Mouse (Mus musculus) fat pad, adult 2 months (tissue): ENCODE data around the gene Bri3bp.

Experiments used
- DNase-seq: peaks from one replicate; pipeline ENCODE4 v3.0.0-alpha.2; 2011; ENCODE audit warnings: low read depth, low spot score; ENCODE audit errors: extremely low read depth

Gene Bri3bp

DNA sequence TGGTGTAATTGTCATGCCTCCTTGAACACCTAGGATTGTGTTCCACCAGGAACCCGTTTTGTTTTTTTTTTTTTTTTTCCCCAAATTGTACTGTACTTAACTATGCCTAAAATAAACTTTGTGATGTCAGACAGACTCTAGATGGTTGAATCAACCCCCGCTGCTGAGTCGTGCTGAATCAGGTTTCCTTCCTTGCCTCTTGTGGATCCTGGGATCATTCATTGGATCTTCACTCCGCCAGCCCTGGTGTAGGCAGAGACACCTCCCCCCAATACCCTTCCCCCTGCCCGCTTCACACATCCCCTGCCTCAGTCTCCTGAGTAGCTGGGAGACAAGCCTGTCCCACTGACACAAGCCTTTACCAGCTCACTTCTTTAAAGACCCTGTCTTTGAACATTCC, 7.9 kb downstream of the Bri3bp start:
- DNase-seq, result no peak

DNA sequence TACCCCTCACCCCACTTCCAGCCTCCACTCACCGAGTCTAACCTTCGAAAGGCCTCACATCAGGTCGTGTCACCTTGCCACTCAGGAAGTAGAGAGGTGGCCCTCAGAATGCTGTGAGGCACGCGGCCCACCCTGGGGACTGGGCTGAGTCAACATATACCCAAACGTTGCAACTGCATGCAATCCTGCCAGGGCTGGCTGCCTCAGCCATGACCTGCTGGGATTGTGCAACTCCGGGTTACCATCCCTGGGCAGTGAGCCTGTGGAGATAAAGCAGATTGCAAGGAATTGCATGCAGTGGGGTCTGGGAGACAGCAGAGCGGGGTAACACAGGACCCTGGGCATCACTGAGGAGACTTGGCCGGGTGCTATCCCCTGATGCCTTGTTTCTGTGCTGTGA, 11.2 kb downstream of the Bri3bp start:
- DNase-seq, result no peak

DNA sequence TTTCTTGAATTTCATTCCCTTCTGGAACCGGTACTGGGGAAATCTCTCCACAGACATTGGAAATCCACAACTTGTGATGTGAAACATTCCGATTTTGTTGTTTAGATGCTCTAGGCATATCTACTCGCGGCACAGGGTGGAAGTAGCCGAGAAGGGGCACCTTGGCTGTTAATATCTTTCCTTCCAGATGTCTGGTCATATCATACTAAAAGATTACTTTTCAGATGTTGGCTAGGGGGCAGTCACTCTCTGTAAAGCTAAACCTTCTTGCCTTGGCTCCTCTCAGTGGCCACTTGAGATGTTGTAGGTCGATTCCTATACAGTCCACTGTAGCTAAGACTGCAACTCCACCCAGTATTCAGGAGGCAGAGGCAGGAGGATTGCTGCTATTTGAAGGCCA, 14.7 kb downstream of the Bri3bp start:
- no peak for DNase-seq

DNA sequence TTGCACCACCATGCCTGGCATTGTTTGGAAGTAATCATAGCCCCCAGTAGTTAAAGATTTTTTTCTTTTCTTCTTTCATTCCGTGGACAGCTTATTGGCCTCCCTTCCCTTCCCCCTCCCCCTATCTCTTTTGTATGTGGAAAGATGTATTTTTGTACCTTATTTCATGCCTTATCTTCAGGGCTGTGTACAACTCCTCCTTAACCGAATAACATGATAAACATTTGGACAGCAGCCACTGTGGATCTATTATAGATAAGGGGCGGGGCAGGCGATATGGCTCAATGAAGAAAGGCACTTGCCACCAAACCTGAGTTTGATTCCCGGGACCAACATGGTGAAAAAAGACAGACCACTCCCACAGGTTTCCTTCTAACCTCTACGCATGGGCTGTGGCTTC, 16.2 kb downstream of the Bri3bp start:
- no peak for DNase-seq

DNA sequence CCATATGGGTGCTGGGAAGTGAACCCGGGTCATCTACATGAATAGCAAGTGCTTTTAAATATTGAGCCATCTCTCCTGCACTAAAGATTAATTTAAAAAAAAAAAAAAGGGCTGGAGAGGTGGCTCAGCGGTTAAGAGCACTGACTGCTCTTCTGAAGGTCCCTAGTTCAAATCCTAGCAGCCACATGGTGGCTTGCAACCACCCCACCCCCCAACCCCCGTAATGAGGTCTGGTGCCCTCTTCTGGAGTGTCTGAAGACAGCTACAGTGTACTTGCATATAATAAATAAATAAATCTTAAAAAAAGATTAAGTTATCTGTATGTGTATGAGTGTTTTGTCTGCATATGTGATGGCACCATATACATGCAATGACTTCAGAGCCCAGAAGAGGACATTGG, 19.2 kb downstream of the Bri3bp start:
- no peak for DNase-seq

DNA sequence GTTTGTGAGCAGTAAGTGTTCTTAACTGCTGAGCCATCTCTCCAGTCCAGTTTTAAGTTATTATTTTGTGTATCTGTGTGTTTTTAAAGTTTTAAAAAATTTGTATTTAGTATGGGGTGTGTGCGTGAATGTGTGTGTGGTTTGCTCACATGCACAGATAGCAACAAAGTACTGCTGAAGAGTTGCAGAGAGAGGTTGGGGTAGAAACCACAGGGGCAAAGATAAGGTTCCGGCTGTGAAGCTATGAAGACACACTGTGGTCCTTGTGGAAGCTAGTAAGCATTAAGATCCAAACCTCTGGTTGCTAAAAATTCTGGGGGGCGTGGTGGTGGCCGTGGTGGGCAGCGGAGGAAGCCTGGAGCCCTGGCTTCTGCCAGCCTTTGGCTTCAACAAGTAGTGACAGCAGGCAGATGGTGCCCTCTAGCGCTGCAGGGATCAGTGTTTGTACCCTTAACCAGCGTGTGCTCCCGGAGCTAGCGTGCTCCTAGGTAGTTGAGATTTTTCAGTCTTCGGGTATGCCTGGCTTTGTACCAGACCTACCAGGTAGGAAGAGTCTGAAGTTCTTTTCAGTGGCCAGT, 20.6 kb downstream of the Bri3bp start:
- DNase-seq, result no peak

DNA sequence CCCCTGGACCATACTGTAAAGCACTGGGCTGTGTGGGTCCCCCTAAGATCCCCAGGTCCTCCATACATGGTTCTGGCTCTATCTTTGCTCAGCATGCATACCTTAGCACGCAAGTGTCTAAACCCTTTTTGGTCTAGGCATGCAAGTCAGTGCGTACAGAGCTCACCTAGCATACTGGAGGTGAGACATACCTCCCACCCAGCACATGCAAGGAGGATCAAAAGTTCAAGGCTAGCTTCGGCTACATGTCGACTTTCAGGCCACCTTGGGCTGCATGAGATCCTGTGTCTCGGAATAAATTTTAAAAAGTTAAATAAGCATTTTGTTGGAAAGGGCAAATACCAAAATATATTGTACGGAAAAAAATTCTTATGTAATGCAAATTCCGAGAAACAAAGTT, 23.8 kb downstream of the Bri3bp start:
- DNase-seq, result no peak

DNA sequence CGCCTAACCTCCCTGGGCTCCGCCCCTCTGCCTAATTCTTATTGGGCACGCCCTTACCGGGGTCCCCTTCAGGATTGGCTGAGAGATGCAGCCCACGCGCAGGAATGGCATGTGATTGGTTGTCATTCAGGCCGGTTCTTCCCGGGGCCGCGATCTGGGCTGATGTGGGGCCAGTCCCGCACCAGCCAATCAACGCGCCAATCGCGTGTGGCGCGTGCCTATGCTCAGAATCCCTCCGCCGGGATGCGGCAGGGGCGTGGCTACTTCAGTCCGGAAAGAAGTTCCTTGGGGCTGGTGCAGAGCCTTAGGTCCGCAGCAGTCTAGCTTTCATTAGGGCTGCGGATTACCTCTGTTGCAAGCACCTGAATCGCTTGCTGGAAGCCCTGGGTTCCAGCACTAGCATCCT, 24.3 kb downstream of the Bri3bp start:
- DNase-seq, result peak; percentile 67

DNA sequence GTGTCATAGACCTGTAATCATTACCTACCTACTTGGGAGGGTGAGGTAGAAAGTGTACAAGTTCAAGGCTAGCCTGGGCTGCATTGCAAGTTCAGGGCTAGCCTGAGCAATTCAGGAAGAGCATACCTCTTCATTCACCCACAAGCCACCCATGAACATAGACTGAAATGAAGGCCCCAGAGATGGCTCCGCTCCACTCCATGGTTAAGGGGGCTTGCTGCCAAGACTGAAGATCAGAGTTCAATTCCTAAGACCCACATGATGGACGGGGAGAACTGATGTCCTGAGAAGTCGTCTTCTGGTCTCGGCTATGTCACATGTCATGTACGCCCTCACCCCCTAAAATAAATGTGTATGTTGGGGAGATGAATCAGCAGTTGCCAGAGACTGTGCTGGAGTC, 25.1 kb downstream of the Bri3bp start:
- no peak for DNase-seq

DNA sequence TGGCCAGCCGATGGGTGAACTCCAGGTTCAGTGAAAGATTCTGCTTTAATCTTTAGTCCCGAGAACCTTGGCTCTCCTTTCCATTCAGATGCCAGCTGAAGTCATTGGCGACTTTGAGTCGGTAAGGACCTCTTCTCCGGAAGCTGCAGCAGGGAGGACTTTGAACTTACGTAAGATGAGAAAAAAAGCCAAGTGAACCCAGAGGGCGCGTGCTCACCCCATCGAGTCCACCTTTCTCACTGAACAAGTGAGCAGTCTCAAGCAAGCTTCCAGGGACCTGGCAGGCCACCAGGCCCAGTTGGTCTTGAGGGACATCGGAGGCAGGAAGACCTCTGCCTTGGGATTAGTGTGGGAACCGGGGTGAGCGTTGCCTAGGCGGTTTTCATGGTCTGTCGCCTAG, 25.9 kb downstream of the Bri3bp start:
- DNase-seq, result no peak

DNA sequence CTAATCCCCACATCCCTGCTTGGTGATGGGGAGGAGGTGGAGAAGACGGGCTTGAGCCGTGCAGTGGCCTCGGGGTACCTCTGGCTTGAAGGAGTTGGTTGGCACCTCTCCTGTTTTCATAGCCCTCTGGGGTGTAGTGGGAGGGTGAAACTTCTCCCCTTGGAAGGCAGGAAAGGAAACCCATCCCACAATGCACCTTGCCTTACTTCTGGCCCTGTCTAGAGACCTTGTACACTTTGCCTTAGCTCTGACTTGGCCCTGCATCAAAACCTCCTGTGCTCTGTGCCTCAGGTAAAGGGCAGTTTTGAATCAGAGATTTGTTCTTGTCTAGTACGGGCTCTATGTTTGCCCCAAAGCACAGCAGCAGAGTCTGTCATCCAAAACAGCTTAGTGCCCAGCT, 29.3 kb downstream of the Bri3bp start:
- peak; percentile 71 for DNase-seq

DNA sequence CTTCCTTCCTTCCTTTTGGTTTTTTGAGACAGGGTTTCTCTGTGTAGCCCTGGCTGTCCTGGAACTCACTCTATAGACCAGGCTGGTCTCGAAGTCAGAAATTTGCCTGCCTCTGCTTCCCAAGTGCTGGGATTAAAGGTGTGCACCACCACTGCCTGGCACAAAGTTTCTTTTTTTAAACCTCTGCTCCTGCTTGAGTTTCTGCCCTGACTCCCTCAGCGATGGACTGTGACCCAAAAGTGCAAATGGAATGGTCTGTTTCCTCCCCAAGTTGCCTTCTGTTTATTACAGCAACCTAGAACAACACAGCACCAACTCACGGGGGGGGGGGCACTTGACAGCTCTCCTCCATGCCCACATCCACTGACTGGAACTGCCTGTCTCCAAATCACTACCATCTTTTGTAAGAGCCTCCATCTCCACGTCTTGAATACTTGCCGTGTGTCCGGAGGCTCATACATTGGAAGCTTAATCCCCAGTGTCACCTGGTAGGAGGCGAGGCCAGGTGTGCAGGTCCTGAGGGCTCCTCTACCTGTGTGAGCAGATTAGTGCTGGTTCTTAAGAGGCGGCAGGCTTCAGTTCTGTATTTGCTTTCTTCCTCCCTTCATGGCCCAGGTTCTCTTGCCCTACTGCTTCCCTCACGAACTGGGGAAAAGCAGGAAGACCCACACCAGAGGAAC, 31.6 kb downstream of the Bri3bp start:
- peak; percentile 59 for DNase-seq

DNA sequence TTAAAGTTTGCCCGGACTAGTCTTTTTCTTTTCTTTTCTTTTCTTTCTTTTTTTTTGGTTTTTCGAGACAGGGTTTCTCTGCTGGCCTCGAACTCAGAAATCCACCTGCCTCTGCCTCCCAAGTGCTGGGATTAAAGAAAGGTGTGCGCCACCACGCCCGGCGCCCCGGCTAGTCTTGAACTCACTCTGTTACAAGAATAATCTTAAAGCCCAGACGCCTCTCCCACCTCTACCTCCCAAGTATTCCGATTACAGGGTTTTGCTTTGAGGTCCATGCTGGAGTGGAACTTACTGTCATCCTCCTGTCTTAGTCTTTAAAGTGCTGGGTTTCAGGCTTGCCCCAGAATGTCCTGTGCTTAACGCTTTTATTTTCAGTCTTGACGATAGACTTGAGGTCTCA, 33.7 kb downstream of the Bri3bp start:
- no peak for DNase-seq

DNA sequence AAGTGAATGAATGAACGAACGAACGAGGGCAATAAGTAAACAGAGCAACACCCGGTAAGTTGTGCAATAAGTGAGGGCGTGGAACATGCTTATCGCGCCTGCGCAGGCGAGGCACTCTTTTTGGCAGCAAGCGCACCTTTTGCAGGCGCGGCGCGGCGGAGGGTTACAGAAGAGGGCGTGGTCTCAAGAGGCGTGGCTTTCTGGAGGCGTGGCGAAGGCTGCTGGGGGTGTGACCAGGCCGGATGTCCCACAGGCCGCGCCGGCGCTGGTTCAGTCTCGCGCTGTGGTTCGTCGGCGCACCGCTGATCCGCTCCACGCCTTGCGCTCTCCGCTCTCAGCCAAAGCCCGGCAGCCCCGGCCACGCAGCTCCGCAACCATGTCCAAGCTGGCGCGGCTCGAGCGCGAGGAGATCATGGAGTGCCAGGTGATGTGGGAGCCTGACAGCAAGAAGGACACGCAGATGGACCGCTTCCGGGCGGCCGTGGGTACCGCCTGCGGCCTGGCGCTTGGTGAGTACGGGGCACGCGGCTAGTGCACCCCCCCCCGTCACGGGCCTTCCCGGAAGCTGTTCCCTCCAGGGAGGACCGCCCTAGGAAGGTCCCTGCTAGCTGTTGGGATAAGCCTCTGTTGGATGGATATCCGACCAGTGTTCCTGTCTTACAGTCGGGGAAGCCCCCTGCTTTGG, 34.4 kb downstream of the Bri3bp start, which contains the start of gene Aacs:
Aacs (plus strand) TSS at position 214 of the 685 bp plus-strand sequence.
- DNase-seq, result peak; percentile 49

DNA sequence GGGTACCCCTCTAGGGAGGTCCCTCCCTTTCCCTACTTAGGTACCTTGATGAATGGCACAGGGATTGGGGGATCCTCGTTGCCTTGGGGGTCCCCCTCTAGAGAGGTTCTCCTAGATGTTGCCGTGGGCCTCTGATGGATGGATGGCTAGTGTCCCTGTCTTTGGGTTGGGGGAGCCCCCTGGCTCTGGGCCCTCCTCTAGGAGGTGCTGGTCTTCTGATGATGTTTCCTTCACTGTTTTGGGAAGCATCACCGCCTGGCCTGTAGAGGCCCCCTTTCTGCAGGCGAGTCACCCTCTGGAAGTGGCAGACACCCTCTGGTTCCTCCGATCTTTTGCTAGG, 34.9 kb downstream of the Bri3bp start:
- DNase-seq, result no peak

DNA sequence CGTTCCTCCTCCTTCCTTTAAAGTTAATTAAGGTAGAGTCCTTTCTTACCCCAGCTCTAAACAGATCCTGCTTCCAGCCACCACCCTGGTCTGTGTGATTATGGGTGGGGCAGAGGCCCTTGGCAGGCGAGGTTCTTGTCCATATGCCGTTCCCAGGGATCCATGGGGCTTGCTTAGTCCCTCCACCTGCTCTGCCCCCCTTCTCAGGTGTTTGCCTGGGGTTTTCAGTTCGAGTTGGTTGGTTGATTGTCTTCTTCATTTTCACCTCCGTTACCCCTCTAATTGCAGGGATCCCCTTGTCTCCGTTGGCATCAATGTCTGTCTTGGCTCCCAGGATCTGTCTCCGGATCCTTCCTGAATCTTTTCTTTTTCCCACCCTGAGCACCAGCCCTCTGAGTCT, 35.4 kb downstream of the Bri3bp start:
- DNase-seq, result no peak

DNA sequence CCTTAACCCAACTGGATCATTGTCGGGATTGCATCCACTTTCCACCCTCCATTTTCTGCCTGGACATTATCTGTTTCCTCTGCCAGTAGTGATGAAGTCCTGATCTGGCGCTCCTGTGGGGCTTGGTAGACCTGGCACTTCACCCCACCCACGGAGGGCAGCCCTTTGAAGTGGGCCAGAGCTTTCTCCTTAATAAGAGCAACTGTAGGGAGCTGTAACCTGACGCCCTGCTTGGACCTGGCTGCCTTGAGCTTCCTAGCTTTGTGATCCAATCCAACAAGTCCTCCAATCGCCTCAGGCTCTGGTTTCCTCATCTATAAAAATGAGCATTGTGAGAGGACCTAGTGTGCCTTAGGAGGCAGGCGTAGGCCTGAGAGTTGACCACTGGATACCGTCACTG, 36.2 kb downstream of the Bri3bp start:
- DNase-seq, result peak; percentile 31

DNA sequence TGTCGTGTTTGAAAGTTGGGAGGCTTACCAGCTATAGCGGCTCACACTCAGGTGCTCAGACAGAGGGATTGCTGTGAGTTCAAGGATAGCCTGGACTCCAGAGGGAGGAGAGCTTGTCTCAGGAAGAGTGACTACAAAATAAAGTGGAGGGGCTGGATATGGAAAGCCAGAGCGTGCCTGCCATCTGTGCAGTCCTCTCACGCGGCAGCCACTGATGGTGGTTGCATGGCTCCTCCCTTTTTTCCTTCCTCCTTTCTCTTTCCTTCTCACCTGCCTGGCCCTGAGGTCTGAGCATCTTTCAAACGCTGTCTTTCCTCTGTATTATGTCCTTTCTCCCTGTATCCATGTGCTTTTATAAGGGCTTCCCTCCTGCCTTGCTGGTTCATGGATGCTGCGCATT, 36.7 kb downstream of the Bri3bp start:
- no peak for DNase-seq

DNA sequence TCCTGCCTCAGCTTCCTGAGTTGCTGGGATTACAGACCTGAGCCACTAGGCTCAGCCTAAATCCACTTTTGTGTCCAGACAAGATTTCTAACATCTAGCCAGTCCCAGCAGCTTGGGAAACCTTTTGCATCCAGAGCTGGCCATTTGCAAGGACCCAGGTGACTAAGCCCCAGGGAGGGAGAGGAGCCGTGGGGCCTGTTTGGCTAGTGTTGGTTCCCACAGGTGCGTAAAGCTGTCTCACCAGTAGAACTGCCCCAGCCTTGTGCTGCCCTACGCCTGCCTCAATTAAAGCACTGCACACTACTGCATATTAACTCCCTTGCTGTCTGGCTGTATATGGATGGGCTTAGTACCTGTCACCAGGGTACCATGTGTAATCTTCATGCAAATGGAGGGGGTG, 38.0 kb downstream of the Bri3bp start:
- peak; percentile 25 for DNase-seq

DNA sequence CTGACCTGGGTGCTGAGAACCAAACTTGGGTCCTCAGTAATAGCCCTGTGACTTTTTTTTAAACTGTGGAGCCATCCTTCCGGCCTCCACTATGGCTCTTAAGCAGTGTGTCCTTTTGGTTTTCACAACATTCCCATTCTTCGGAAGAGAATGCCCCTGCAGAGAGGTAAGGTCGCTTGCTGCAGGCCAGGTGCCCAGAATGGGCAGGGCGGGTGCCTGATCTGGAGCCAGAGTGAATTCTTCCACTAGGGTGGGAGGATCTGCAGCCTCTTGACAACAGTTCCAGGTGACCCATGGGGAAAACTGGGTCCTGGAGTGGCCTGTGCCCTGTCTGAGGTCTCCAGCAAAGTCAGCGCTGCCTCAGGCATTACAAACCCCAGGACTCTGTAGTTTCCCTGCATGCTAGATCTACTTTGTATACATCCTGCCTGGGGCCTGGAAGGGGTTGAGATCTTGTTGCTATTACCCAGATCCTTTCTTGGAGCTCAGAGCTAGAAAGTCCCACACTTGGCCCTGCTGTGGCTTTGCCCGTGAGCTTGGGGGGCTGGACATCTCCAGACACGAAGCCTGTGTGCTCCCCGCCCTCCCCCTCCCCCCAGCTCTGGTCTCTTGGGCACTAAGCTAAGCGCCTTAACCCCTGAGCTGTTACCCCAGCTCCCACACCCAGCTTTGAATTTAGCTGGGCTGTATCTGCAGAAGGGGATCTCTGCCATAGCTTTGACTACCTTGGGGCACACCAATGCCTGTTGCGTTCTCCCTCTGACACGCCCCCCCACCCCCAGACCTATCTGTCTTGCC, 39.3 kb downstream of the Bri3bp start:
- DNase-seq, result no peak

DNA sequence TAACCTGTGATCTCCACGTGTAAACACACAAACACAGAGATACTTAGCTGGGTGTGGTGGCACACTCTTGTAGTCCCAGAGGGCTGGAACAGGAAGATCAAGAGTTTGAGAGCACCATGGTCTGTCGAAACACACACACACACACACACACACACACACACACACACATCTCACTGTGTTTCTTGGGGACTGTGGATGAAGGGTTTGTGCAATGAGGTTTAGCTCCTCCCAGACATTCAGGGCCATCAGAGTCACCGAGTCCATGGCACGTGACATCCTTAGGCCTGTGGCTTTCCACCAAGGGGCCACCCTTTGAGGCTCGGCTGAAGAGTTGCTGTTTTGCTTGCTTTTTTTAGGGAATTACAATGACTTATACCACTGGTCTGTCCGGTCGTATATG, 41.1 kb downstream of the Bri3bp start:
- DNase-seq, result no peak
